Mouse (Mus musculus) stomach, postnatal 0 days (tissue): ENCODE measurements around the gene Mansc4.

Source experiments
- CTCF ChIP-seq: IDR thresholded peaks from 2 replicates; pipeline ENCODE4 v1.5.1; 2016; ENCODE audit warnings: antibody characterized with exemption, low read depth, mild to moderate bottlenecking, moderate library complexity
- EP300 ChIP-seq: optimal IDR thresholded peaks from 2 replicates; pipeline ENCODE3; 2016; ENCODE audit warnings: antibody characterized with exemption

DNA sequence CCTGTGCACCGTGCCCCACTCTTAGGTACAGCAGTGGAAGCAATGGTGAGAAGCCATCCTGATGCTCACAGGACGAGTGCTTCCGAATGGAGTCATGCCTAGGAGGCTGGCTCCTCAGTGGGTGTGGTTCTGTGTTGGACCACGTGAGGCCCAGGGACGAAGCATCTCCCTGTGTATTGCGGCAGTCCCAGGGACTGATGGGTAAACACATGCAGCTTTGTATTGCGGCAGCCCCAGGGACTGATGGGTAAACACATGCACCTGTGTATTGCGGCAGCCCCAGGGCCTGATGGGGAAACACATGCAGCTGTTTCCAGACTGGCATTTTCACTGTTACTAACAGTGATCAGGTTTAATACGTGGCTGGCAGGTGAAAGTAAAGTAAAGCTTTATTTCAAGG, 25.2 kb downstream of the Mansc4 start:
- TF ChIP-seq EP300: no peak
- TF ChIP-seq CTCF: no peak
